Mouse (Mus musculus) heart, embryonic 14.5 days (tissue): ENCODE results near the gene Zc3h4. TPM values are rescaled to one million over a fixed set of nuclear protein-coding genes. Genes with fewer than 3 reads are reported as not detected.

Source experiments
- ATAC-seq: fragments of 200-750 bp; cut with Nextera tagmentation; 2 replicates; pipeline ENCODE4 v1.8.0; 2017; ENCODE audit warnings: low read depth, moderate TSS enrichment; ENCODE audit not compliant: insufficient number of reproducible peaks, insufficient read depth, low FRiP score
- H3K27ac ChIP-seq, 2 experiments: fragments of 200-500 bp in 1 of 2; fragments of 300-500 bp in 1 of 2; sonication (generic) in 1 of 2; replicated peaks in 1 of 2; 2 replicates each; pipeline ENCODE4 v1.5.1; 2012 to 2014; ENCODE audit warnings: low read depth in 2 of 2, low read length in 2 of 2, control low read depth in 1 of 2, mild to moderate bottlenecking in 1 of 2, mixed read lengths in 1 of 2; ENCODE audit not compliant: control insufficient read depth in 1 of 2, insufficient read depth in 1 of 2
- H3K27me3 ChIP-seq: fragments of 300-500 bp; sonication (generic); 2 replicates; pipeline ENCODE4 v1.6.1; 2014; ENCODE audit warnings: mild to moderate bottlenecking, low read length, control low read depth; ENCODE audit not compliant: control insufficient read depth, insufficient read depth
- H3K36me3 ChIP-seq: fragments of 300-500 bp; sonication (generic); 2 replicates; pipeline ENCODE4 v1.6.1; 2014; ENCODE audit warnings: mild to moderate bottlenecking, control low read depth, low read length, mixed read lengths; ENCODE audit not compliant: control insufficient read depth, insufficient read depth
- H3K4me1 ChIP-seq, 2 experiments: fragments of 200-500 bp in 1 of 2; fragments of 300-500 bp in 1 of 2; sonication (generic) in 1 of 2; 2 replicates each; pipeline ENCODE4 v1.6.1; 2012 to 2014; ENCODE audit warnings: low read length in 2 of 2, control low read depth in 1 of 2, mixed read lengths in 1 of 2; ENCODE audit not compliant: control insufficient read depth in 2 of 2, insufficient read depth in 2 of 2
- H3K4me2 ChIP-seq: fragments of 300-500 bp; sonication (generic); 2 replicates; pipeline ENCODE4 v1.6.1; 2014; ENCODE audit warnings: mild to moderate bottlenecking, low read length
- H3K4me3 ChIP-seq, 2 experiments: fragments of 200-500 bp in 1 of 2; fragments of 300-500 bp in 1 of 2; sonication (generic) in 1 of 2; 2 replicates each; pipeline ENCODE4 v1.5.1; 2012 to 2014; ENCODE audit warnings: low read length in 2 of 2, mild to moderate bottlenecking in 2 of 2, control low read depth in 1 of 2, low read depth in 1 of 2, moderate library complexity in 1 of 2; ENCODE audit not compliant: control insufficient read depth in 1 of 2, insufficient read depth in 1 of 2
- H3K9ac ChIP-seq: fragments of 300-500 bp; sonication (generic); 2 replicates; pipeline ENCODE4 v1.6.1; 2014; ENCODE audit warnings: mild to moderate bottlenecking, low read length
- H3K9me3 ChIP-seq: fragments of 300-500 bp; sonication (generic); 2 replicates; pipeline ENCODE4 v1.6.1; 2016; ENCODE audit warnings: low read length, control low read depth; ENCODE audit not compliant: control insufficient read depth
- WGBS: fragments of 180-500 bp; shearing (Covaris S2); extraction: QIAGEN DNeasy Blood & Tissue Kit; methylation state at CpG from one replicate; pipeline ENCODE4 v1.1.7; 2014; 5-methylcytosine and 5-hydroxymethylcytosine counted together
- polyA plus RNA-seq: library from polyadenylated mRNA; unstranded; fragments of >200 nt; fragmentation: Nextera tagmentation; extraction: Ambion mirVana; gene quantifications from 2 replicates; pipeline ENCODE4 v1.2.1, GENCODE M21; 2014

The Zc3h4 gene
- polyA plus RNA-seq, 1 experiment from 2014 or later: 10.6 TPM

GRCm38 (mm10) chr7:16392923-16393322 lies 7.8 kb upstream of the Zc3h4 start:
- 31% methylated on average over 4 of the region's 4 CpGs for WGBS
- no peak overlapping the region for H3K9ac ChIP-seq
- H3K27ac ChIP-seq: no peak overlapping the region
- H3K4me2 ChIP-seq: no peak overlapping the region
- H3K27me3 ChIP-seq: no peaks in the 10 kb centered on the region
- peaks cover 0 to 3% of the 10 kb centered on the region in 2 experiments; a peak in 1 of 4 replicates for H3K4me1 ChIP-seq
- no peaks in the 10 kb centered on the region for H3K9me3 ChIP-seq
- no peaks in the 10 kb centered on the region for H3K36me3 ChIP-seq
- no peak overlapping the region for H3K4me3 ChIP-seq
- no peak for ATAC-seq

- H3K9ac ChIP-seq: no peak overlapping the region
- 0% methylated on average over 2 of the region's 2 CpGs for WGBS
- H3K4me1 ChIP-seq: peaks cover 6% of the 10 kb centered on the region in 2 experiments
- no peak overlapping the region for H3K4me3 ChIP-seq
- no peaks in the 10 kb centered on the region for H3K9me3 ChIP-seq
- no peaks in the 10 kb centered on the region for H3K27me3 ChIP-seq
- H3K27ac ChIP-seq: no peak overlapping the region
- ATAC-seq: no peak
- no peaks in the 10 kb centered on the region for H3K36me3 ChIP-seq
- H3K4me2 ChIP-seq: no peak overlapping the region
Measured at GRCm38 (mm10) chr7:16395944-16396343, 4.8 kb upstream of the Zc3h4 start.

GRCm38 (mm10) chr7:16397465-16397864 lies 3.2 kb upstream of the Zc3h4 start:
- Histone ChIP-seq H3K9ac (no peak overlapping the region), H3K4me3 (no peak overlapping the region), H3K27ac (no peak overlapping the region), H3K36me3 (no peaks in the 10 kb centered on the region), H3K4me1 (peaks cover 6% of the 10 kb centered on the region in 2 experiments), H3K9me3 (no peaks in the 10 kb centered on the region), H3K27me3 (no peaks in the 10 kb centered on the region), H3K4me2 (no peak overlapping the region)
- no peak for ATAC-seq
- WGBS: 76% methylated on average over 4 of the region's 4 CpGs

GRCm38 (mm10) chr7:16398387-16399050 lies 2.2 kb upstream of the Zc3h4 start:
- Histone ChIP-seq H3K9me3 (no peaks in the 10 kb centered on the region), H3K4me3 (peak overlapping the region; percentile 56 to 69), H3K9ac (peak overlapping the region; percentile 97), H3K36me3 (peaks cover 4% of the 10 kb centered on the region; the same call in 1 of the 2 replicates), H3K27me3 (no peaks in the 10 kb centered on the region), H3K4me1 (peaks cover 10 to 13% of the 10 kb centered on the region in 2 experiments), H3K4me2 (peak overlapping the region; percentile 87), H3K27ac (peak overlapping the region; percentile 97 to 100)
- ATAC-seq: no peak
- WGBS: 47% methylated on average over 3 of the region's 3 CpGs

- Histone ChIP-seq H3K4me1 (peaks cover 12 to 18% of the 10 kb centered on the region in 2 experiments), H3K27me3 (no peaks in the 10 kb centered on the region), H3K27ac (peak overlapping the region; percentile 97 to 100), H3K9me3 (no peaks in the 10 kb centered on the region), H3K4me2 (peak overlapping the region; percentile 87), H3K4me3 (peak overlapping the region; percentile 56 to 69), H3K9ac (peak overlapping the region; percentile 97), H3K36me3 (peaks cover 4% of the 10 kb centered on the region; the same call in 1 of the 2 replicates)
- WGBS: under 1% methylated on average over 31 of the region's 31 CpGs
- ATAC-seq: peak; percentile 66; the same call in 1 of the 2 replicates
Measured at GRCm38 (mm10) chr7:16399098-16399819, 1.5 kb upstream of the Zc3h4 start.

GRCm38 (mm10) chr7:16399820-16400688 lies 656 bp upstream of the Zc3h4 start:
- ATAC-seq: peak; percentile 91
- no peaks in the 10 kb centered on the region for H3K9me3 ChIP-seq
- under 1% methylated on average over 72 of the region's 77 CpGs for WGBS

GRCm38 (mm10) chr7:16401991-16402431 lies 1.3 kb downstream of the Zc3h4 start:
- WGBS: 0% methylated on average over 17 of the region's 17 CpGs
- peaks cover 4% of the 10 kb centered on the region; the same call in 1 of the 2 replicates for H3K36me3 ChIP-seq

More at GRCm38 (mm10) chr7:16399820-16400688, 656 bp upstream of the Zc3h4 start:
- peaks cover 4% of the 10 kb centered on the region; the same call in 1 of the 2 replicates for H3K36me3 ChIP-seq
- H3K4me1 ChIP-seq: peaks cover 18 to 26% of the 10 kb centered on the region in 2 experiments
- H3K4me3 ChIP-seq: peak overlapping the region; percentile 56 to 69
- no peaks in the 10 kb centered on the region for H3K27me3 ChIP-seq
- peak overlapping the region; percentile 87 for H3K4me2 ChIP-seq
- H3K9ac ChIP-seq: peak overlapping the region; percentile 97
- H3K27ac ChIP-seq: peak overlapping the region; percentile 97 to 100

More at GRCm38 (mm10) chr7:16401991-16402431, 1.3 kb downstream of the Zc3h4 start:
- Histone ChIP-seq H3K4me3 (peak overlapping the region; percentile 56 to 69), H3K4me2 (peak overlapping the region; percentile 87), H3K9me3 (no peaks in the 10 kb centered on the region), H3K9ac (peak overlapping the region; percentile 97), H3K27me3 (no peaks in the 10 kb centered on the region), H3K27ac (peak overlapping the region; percentile 97 to 100), H3K4me1 (peaks cover 28 to 45% of the 10 kb centered on the region in 2 experiments)
- no peak for ATAC-seq
